Mouse (Mus musculus): Measurements from ENCODE around the gene Erich4.
A peak's percentile ranks its signal among the peaks of the same experiment; 100 is the strongest.

DNA sequence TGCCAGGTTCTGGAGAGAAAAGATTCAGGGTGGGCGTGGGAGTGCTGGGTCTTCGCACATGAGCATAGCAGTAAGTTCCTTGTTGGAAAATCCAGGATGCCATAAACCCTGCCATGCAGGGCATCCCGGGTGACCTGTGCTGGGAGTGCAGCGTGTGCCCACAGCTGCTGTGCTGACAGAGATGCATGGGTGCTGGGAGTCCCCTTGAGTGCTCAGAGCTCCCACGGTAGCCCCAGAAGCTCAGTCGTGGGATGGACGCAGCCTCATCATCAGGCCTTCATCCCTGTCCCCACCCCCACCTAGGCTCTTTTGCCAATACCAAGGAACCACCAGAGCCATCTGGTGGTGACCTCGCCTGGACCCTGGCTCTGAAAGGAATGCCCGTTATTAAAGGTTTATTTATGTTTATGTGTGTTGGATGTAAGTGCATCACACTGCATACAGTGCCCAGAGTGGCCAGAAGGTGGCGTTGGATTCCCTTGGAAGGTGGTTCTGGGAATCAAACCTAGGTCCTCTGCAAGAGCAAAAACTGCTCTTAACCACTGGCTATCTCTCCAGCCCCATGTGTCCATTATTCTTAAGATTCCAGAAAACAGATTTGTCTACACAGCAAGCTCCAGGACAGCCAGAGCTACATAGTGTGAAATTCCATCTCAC lies 10.0 kb upstream of the Erich4 start:
- peak; percentile 46 for TF ChIP-seq CTCF (IDR thresholded peaks at IDR 0.05; ENCODE audit: low read depth)
- TF ChIP-seq EP300 (IDR thresholded peaks at IDR 0.05; ENCODE audit: low read depth) = no peak

Data from heart, postnatal 0 days (tissue).